Mouse (Mus musculus): Measurements from ENCODE around the gene Rpl18a. TPM values are rescaled to one million over a fixed set of nuclear protein-coding genes. Genes with fewer than 3 reads are reported as not detected.

The Rpl18a gene
- 7,432 and 8,014 TPM in 2 replicates for total RNA-seq (2015)
- 2,240 and 2,571 TPM in 2 replicates for total RNA-seq (2017)

DNA sequence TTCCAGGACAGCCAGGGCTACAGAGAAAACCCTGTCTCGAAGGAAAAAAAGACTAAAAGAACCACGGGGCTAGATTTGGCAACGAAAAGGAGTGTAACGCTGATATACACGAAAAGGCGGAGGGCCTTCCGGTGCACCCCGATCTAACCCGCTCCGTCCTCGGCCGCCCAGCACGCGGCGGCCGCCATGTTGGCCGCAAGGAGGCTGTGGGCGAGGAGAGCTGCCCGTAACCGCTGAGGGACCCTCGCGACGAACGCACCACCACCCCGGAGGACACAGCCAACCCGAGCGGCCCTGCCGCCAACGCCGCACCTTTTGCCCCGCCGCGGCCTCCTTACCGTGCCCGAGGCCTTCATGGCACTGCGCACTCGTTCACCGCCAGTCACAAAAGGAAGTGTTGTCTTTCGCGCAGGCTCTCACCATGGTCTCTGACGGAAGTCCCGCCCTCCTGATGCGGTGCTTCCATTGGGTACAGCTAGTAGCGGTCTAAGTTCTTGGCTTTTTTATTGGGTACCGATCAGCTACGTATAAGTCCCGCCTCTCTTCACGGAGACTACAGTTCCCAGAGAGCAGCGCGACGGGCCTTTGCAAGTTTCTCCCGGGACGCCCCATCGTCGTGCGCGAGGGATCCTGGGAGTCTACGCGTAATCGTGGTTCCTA lies at the start of gene Rpl18a:
Gene Rpl18a (minus strand): TSS at position 392 of the 660 bp plus-strand sequence.
- ATAC-seq (replicated peaks; ENCODE audit: poor library complexity) = peak; percentile 79

DNA sequence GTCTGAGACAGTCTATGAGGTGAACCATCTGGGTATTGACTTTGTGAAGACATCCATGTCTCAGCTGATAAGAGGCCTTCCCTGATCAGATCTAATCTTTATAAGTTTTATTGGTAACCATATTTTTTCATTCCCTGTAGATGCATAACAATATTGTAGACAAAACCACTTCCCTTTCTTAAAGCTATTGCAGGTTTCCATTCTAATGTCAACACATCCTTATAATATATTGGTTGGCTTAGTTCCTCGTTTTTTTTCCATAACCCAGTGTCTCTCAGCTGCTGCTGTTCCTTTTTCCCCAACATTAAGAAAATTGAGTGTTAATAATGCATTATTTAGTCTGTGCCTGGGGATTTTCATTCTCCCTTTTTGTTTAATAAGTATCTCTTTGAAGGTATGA lies 46.0 kb upstream of the Rpl18a start:
- ATAC-seq (replicated peaks; ENCODE audit: poor library complexity) = peak; percentile 50

DNA sequence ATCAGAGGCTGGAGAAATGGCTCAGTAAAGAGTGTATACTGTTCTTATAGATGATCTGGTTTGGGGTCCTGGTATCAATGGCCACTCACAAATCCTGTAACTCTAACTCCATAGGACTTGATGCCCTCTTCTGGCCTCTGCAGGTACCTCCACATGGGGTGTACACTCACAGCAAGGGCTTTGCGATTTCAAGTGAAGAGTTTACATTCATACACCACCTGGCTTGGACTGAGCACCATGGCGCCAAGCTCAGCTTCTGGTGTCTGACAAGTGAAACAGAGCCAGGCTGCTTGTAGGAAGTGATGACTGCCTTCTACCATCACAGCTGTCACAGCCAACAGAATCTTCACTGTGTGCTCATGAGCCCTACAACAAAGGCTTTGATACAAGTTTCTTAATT lies 44.3 kb upstream of the Rpl18a start:
- ATAC-seq (replicated peaks; ENCODE audit: poor library complexity) = peak; percentile 55

DNA sequence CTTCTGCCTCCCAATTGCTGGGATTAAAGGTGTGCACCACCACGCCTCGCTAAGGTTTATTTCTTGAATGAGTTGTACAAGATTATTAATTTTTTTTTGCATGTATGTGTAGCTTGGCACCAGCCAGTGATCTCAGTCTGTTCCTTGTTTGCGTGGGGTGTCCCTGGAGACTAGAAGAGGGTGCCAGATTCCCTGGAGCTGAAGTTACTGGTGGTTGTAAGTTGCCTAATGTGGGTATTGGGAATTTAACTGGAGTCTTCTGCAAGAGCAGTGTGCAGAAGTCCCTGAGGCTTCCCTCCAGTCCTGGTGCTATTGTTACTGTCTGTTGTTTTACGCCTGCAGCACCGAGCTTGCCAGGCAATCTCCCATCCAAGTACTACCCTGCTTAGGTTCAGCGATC lies 40.0 kb upstream of the Rpl18a start:
- no peak for ATAC-seq (replicated peaks; ENCODE audit: poor library complexity)

DNA sequence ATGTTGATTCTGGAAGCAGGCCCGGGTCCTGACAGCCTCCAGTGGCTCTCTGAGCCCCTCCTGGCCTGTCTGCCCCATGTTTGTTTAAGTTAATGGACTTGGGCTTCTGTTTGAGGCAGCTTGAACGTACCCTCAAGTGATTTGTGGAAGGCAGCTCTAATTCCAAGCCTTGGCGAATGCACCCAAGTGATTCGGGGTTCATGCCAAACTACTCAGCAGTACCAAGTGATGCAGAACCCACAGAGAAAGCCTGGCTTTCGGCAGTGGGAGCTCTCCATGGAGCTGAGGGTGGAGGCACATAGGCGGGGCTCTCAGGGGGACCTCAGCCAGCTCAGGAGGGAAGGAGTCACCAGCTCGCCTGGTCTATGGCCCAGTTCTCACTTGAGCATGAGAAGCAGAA lies 37.6 kb upstream of the Rpl18a start:
- ATAC-seq (replicated peaks; ENCODE audit: poor library complexity) = no peak

DNA sequence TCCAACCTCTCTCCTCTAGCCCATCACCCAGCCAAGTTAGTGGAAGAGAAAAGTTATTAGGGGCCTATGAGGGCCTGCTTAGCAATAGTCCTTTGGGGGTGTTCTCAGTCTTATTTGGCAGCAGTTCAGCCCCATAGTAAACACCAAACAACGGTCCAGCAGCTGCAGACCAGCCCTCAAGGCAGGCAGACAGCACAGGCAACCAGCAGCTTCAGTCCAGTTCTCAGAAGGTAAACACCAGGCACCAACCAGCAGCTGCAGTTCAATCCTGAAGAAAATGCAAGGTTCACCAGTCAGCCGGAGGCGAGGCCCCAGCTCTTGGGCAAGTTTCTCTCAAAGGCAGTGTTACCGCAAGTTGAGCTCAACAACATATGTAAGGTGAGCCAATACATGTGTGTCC lies 35.8 kb upstream of the Rpl18a start:
- ATAC-seq (replicated peaks; ENCODE audit: poor library complexity) = no peak

DNA sequence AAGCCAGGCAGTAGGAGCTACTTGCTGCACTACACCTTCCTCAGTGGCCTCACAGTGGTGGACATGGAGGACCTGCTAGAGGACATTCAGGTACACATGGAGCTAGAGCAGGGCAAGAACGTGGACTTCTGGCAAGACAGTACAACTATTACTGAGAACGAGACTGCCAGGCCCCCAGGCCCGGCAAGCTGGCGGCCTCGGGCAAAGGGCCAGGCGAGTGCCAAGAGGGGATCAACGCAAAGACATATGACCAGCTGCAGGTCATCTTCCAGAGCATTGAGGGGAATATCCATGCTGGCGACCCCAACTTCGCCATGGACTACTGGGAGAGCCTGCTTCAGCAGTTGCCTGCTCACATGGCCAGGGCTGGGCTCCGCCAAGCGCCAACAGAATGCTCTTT lies 34.5 kb upstream of the Rpl18a start:
- ATAC-seq (replicated peaks; ENCODE audit: poor library complexity) = no peak

DNA sequence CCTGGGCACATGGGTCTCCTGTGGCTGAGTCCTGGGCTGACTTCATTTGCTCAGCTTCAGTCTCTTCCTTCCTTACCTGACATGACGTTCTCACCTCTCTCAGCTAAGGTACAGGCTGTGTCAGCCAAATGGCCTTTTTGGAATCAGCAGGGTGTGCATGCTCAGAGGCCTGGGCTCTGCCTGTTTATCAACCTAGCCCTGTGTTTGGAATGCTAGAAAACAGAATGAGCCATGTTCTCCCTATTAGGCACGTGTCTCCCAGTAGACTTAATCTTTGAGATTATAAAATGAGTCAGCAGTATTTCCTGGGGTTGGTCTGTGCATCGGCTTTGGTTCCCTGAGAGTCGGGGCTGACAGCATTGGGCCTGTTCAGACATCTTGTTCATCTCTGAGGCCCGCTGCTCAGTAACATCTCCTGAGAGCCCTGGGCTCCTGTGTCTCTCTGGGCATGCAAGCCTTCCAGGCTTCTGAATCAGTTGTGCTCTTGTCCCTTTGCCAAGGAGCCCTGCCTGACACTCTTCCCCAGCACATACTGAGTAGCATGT lies 31.6 kb upstream of the Rpl18a start:
- no peak for ATAC-seq (replicated peaks; ENCODE audit: poor library complexity)

DNA sequence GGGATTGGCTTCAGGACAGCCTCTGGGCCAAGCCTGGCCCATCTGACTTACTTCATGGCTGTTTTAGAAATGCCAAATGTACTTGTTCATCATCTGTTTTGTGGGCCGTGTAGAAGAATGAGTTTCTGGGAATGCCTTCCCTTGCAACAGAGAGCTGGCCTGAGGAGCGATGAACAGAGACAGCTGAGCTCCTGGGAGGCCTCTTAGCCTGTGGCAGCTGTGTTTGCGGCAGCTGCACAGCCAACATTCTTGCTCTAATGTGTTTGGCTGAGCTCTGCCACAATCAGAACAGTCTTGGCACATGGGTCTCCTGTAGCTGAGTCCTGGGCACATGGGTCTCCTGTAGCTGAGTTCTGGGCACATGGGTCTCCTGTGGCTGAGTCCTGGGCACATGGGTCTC lies 30.9 kb upstream of the Rpl18a start:
- no peak for ATAC-seq (replicated peaks; ENCODE audit: poor library complexity)

DNA sequence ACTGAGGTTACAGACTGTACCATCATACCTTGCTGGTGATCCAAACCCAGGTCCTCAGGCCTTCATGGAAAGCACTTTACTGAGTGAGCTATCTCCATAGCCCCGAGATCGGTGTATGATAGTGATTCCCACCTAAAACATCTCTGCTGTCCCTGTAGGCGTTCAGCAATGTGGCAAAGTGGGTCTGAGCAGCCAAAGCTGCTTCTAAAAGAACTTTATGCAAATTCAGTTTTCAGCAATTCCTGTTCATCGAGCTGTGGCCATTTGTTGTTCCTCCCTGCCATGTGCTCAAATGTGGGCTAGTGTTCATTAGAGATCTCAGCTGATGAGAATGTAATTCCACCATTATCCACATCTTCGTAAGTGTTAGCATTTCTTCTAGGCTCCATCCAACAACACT lies 29.2 kb upstream of the Rpl18a start:
- ATAC-seq (replicated peaks; ENCODE audit: poor library complexity) = no peak

DNA sequence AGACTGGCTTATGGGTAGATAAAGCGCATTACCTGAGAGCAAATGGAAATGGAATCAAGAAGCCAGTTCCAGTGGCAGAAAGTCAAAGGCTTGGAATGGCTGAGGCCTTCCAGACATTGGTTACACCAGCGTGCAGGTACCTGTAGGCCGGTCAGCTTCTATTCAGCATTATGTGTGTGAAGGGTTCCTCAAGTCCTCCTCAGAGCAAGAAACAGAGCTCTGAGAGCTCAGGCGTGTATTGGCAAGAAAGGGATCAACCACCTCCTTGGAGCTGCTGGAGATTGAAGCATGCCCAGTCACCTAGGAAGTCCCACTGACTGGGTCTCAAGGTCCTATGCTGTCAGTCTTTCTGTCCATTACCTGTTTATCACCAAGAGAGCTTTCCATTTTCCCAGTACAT lies 28.5 kb upstream of the Rpl18a start:
- ATAC-seq (replicated peaks; ENCODE audit: poor library complexity) = no peak

DNA sequence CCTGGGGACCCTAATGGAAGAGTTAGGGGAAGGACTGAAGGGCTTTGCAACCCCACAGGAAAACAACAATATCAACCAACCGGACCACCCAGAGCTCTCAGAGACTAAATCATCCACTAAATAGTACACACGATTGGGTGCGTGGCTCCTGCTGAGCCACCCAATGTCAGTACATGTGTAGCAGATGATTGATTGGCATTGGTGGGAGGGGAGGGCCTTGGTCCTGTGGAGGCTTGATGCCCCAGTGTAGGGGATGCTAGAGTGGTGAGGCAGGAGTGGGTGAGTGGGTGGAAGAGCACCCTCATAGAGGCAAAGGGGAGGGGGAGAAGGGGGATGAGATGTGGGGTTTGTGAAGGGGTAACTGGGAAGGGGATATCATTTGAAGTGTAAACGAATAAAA lies 26.9 kb upstream of the Rpl18a start:
- no peak for ATAC-seq (replicated peaks; ENCODE audit: poor library complexity)

DNA sequence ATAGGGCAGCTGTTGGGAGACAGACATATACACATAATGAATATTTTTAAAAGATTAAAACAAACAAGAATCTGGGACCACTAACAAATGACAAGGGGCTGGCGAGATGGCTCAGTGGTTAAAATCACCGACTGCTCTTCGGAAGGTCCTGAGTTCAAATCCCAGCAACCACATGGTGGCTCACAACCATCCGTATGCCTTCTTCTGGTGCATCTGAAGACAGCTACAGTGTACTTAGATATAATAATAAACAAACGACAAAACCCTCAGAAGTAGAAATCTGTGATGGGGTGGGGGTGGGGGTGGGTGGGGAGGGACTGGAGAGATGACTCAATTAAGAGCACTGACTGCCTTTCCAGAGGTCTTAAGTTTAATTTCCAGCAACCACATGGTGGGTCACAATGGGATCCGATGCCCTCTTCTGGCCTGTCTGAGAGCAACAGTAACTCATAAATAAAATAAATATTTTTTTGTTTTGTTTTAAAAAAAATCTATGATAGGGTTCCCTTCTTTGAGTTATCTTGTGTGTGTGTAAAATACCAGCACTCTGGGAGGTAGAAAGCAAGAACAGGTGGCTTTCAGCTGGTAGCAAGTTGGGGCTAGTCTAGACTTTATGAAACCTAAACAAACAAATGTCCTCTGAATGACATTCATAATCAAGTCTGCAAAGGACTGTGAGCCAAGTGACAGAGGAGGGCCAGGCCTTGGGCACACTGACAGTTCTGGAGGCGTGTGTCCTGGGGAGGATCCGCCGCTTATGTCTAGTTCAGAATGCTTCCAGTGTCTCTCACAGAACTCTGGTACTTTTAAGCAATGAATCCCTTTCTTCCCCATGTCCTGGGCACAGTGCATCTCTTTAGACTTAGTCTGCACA lies 23.1 kb upstream of the Rpl18a start:
- ATAC-seq (replicated peaks; ENCODE audit: poor library complexity) = no peak

DNA sequence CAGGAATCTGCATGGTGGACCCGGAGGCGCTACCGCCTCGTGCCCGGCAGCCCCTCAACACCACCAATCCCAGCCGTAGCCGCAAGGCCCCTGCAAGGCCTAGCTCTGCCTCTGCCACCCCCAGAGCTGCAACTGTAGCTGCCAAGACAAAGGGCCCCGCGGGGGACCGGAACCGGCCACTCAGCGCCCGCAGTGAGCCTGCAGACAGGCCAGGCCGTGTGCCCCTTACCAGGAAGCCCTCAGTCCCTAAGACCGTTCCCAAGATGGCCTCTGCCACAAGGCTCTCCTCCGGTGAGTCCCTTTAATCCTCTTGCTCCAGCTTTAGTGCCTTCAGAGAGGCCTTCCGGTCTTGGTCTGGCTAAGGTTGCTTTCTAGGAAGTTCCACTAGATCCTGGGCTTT lies 17.5 kb upstream of the Rpl18a start:
- ATAC-seq (replicated peaks; ENCODE audit: poor library complexity) = no peak

DNA sequence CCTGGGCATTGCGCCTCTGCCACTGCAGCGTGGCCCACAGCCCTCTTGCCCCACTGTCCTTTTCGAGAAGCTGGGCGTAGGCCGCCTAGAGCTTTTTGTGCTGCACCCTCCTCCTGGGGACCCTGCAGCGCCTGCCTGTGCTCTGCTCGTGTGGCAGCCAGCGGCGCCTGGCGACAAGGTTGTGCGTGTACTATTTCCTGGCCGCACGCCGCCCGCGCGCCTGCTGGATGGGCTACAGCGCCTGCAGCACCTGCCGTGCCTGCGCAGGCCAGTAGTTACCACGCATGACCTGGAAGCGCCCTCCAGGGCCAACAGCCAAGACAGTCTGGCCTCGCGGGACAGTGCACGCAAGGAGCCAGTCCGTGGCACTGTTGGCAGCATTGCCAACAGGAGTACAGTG lies 16.3 kb upstream of the Rpl18a start:
- ATAC-seq (replicated peaks; ENCODE audit: poor library complexity) = no peak

DNA sequence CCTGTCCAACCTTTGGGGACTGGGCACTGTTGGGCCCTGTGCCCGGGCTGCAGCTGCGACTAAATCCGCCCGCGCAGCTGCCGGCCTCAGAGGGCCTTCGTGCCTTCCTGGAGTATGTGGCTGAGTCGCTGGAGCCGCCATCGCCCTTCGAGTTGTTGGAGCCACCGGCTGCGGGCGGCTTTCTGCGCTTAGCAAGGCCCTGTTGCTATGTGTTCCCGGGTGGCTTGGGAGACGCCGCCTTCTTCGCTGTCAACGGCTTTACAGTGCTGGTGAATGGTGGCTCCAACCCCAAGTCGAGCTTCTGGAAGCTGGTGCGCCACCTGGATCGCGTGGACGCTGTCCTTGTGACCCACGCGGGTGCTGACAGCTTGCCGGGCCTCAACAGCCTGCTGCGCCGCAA lies 15.7 kb upstream of the Rpl18a start:
- ATAC-seq (replicated peaks; ENCODE audit: poor library complexity) = no peak

DNA sequence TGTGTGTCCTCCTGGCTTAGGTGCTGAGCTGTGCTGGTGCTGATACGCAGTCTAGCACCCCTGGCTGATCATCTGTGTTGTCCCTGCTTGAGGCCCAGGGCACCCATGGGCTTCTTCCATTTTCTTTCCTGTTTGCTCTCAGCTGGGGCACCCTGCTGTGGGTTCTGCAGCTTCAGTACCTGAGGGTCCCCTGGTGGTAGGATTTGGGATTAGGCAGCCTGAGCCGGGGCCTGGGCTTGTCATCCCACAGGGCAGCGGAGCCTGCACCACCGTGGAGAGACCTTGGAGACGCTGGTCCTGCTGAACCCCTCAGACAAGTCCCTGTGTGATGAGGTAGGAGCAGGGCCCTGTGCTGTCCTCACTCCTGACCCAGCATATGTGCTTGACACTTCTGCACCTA lies 14.4 kb upstream of the Rpl18a start:
- ATAC-seq (replicated peaks; ENCODE audit: poor library complexity) = peak; percentile 56; the same call in 1 of the 2 replicates

DNA sequence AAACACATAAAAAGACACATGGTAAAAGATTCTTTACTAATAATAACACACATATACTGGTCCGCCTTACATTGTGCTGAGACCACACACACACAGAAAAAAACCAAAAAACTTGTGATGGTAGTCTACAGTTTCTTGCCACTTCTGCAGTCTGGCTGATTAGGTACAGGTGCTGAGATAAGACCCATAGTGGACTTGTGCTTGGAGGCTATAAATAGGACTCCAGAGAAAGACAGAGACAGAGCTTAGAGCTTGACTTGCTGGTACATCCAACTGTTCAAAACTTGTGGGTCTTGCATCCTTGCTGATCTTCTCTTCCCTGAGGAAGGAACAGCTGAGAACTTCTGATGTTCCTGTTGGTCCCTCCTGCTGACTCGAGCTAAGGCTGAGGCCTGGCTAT lies 10.3 kb upstream of the Rpl18a start:
- ATAC-seq (replicated peaks; ENCODE audit: poor library complexity) = no peak; the same call in 1 of the 2 replicates

DNA sequence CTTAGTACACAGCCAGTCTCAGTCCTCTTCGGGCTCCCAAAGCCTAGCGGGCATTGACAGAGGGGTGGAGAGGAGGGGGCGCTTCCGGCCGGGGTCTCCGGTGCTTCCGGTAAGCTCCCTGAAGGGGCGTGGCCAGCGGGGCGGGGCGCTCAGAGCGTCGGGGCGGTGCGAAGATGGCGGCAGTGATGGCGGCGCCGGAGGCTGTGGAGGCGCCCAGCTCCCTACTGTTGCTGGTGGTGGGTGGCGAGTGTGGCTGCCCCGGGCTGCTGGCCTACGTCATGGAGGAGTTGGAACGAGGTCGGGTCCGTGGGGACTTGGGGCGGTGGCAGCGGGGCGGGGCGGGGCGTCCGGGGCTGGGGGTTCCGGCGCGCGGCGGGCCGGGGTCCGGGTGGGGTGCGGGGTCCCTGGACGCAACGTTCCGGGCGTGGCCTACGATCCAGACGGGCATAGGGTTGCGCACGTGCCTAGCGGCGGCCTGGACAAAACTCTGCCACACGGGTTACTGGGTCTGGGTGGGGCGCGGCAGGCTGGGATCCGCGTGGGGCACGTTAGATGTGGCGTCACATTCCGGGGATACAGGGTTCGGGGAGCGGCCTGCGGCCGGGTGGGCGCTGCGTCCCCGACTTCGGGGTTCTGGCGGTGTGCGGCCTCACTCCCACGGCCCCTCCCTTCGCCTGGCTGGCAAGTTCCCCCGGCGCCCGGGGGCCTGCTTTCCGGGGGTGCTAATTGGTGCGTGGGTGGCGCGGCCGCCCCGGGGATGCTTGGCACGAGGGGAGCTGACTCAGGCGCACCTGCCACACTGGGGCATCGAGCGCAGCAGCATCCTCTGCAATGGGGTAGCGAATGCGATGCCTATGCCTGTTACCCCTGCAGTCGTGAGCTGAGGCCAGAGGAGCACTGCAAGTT lies 8.9 kb upstream of the Rpl18a start, which contains the start of gene Map1s:
Gene Map1s (plus strand): TSS at position 102 of the 906 bp plus-strand sequence.
- peak; percentile 75 for ATAC-seq (replicated peaks; ENCODE audit: poor library complexity)

DNA sequence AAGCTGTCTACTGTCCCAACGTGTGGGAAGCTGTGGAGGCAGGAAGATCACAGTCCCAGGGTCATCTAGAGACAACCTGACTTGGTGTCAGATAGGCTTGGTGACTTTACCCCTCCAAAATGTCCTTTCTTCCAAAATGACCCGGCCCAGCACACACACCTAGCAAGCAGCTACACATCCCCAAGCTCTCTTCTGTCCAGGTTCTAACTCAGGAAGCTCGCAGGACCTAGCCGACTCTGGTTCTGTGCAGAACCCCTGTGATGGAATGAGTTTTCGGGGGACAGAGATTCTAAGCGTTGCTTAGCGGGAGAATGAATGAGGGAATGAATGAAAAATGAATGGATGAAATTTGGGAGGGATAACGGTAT lies 8.2 kb upstream of the Rpl18a start:
- ATAC-seq (replicated peaks; ENCODE audit: poor library complexity) = no peak

DNA sequence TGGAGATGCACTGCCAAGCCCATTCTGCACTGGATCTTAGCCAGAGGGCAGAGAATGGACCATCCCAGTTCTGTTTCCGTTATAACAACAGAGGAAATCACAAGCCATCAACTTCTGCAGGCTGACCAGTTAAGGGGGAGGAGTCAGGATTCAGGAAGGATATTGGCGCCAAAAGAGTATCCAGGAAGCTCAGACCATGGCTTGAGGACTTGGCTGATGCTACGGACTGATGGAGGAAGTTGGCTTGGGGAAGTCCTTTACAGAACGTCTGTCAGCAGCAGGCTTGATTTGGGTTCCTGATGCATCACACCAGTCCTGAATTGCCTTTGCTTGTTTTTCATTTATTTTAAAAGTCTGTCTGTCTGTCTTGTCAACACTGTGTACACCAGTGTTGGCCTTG lies 7.3 kb upstream of the Rpl18a start:
- peak; percentile 65 for ATAC-seq (replicated peaks; ENCODE audit: poor library complexity)
